20 mouse cellular contexts compared by ENCODE assay signal in the genomic region with DNA sequence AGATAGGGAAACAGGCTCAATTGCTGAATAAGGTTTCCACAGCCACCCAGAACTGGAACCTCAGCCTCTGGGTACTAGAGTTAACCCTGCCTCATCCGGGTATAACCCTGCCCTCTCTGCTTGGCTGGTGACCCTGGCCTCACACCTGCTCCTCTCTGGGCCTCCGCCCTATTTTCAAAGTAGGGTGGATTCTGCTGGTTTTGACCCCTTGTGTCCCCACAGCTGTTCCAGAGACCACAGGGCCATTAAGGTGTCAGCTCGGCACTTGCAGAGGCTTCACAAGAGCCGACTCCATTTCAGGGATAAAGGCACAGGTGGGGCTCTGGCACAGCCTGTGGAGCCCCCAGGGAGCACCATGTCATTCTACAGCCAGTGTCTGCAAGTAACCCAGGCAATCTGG. TPM values are rescaled to one million over a fixed set of nuclear protein-coding genes. Genes with fewer than 3 reads are reported as not detected.
"Had no signal": no experiment of that assay in that cellular context is flagged by ENCODE, and none has a peak within 500 bp of the region (broad histone marks: within the 10 kb centered on the region; RNA-seq: fewer than 3 reads in every experiment).

No protein-coding gene starts in this region.

- ATAC-seq: intestine, postnatal 0 days had no signal

- H3K27ac ChIP-seq: left cerebral cortex, adult 2 months; liver, embryonic 14.5 days; lung, embryonic 15.5 days; neural tube, embryonic 12.5 days; neural tube, embryonic 15.5 days had no signal

- H3K4me3 ChIP-seq: left cerebral cortex, adult 2 months; lung, embryonic 15.5 days; neural tube, embryonic 12.5 days; neural tube, embryonic 15.5 days had no signal

- H3K36me3 ChIP-seq: lung, embryonic 15.5 days; neural tube, embryonic 12.5 days; neural tube, embryonic 15.5 days had no signal

- H3K4me1 ChIP-seq: lung, embryonic 15.5 days; neural tube, embryonic 12.5 days; neural tube, embryonic 15.5 days had no signal

- H3K27me3 ChIP-seq: lung, embryonic 15.5 days; neural tube, embryonic 12.5 days; neural tube, embryonic 15.5 days had no signal

- DNase-seq: kidney, adult 9 months; kidney, postnatal 14 days; kidney, postnatal 4 days; layer of hippocampus, postnatal 36 days; lung, adult 18-20 months; lung, postnatal 10 days; lung, postnatal 36 days; midbrain, embryonic 14.5 days; retina, postnatal 1 day; thymus, postnatal 25 days had no signal

- H3K4me2 ChIP-seq: liver, embryonic 11.5 days; lung, embryonic 15.5 days; midbrain, embryonic 11.5 days; neural tube, embryonic 12.5 days; neural tube, embryonic 15.5 days had no signal

- H3K9ac ChIP-seq: liver, embryonic 14.5 days; lung, embryonic 15.5 days; neural tube, embryonic 12.5 days; neural tube, embryonic 15.5 days had no signal

- H3K9me3 ChIP-seq: lung, embryonic 15.5 days; neural tube, embryonic 12.5 days; neural tube, embryonic 15.5 days had no signal

RNA-seq across cellular contexts. Expression of a gene that starts 4.7 kb away (rescaled TPM):
- total RNA-seq: megakaryocyte progenitor cell, adult 5-6 weeks had no signal

RNA-seq across cellular contexts. Expression of a gene that starts 11.9 kb away (rescaled TPM):
- total RNA-seq: megakaryocyte-erythroid progenitor cell, adult 5-6 weeks had no signal

RNA-seq across cellular contexts. Expression of a gene that starts 21.7 kb away (rescaled TPM):
- total RNA-seq: megakaryocyte-erythroid progenitor cell, adult 5-6 weeks had no signal
